Mouse (Mus musculus): ENCODE data around the gene Hist1h2ad. TPM values are rescaled to one million over a fixed set of nuclear protein-coding genes. Genes with fewer than 3 reads are reported as not detected.
"Not testable (repeated sequence)": the region's sequence is repeated elsewhere in the genome, so short reads cannot be mapped to it uniquely, and the experiment has no call there.

The Hist1h2ad gene
- polyA plus RNA-seq, 1 experiment from 2014 or later: 1.3 TPM

- Histone ChIP-seq H3K4me3 (ENCODE audit: low read depth, low read length) (no peak overlapping the region), H3K4me1 (replicated peaks; ENCODE audit: control insufficient read depth, insufficient read depth, low read length) (0 out of 2 replicates have a peak, but pooled peaks cover 10% of the 10 kb centered on the region), H3K27me3 (replicated peaks; ENCODE audit: control insufficient read depth, insufficient read depth, low read length) (no peaks in the 10 kb centered on the region), H3K9me3 (ENCODE audit: control insufficient read depth) (no peaks in the 10 kb centered on the region), H3K4me2 (replicated peaks; ENCODE audit: low read depth) (no peak overlapping the region), H3K27ac (ENCODE audit: low read depth, low read length) (no peak overlapping the region), H3K9ac (ENCODE audit: low read depth, low read length) (no peak overlapping the region), H3K36me3 (ENCODE audit: control insufficient read depth, insufficient read depth) (no peaks in the 10 kb centered on the region)
- ATAC-seq: no peak
- 94% methylated on average over 7 of the region's 7 CpGs for WGBS
- no peak for TF ChIP-seq CTCF (IDR thresholded peaks at IDR 0.05; ENCODE audit: low read depth)
Observed at GRCm38 (mm10) chr13:23591206-23591605, 17.0 kb downstream of the Hist1h2ad start.

DNA sequence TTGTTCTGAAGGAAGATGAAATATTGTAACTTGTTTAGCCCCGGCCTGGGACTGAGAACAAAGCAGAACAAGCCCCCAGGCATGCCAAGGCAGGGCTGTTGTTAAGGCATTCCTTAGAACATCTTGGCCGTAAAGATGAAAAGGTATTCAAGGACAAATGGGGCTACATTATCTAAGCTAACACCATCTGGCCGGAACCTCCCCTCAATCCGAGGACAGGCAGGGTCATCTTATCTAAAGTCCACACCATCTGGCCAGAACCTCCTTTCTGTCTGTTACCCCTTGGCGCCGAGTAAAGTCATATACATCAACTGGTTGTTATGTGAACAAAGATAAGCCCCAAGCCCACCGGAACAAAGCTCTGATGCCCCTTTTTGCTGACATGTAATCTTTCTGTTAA is 17.7 kb downstream of the Hist1h2ad start:
- not testable (repeated sequence) for H3K4me3 ChIP-seq (ENCODE audit: low read depth, low read length); ATAC-seq; H3K27me3 ChIP-seq (replicated peaks; ENCODE audit: control insufficient read depth, insufficient read depth, low read length); H3K4me2 ChIP-seq (replicated peaks; ENCODE audit: low read depth); H3K27ac ChIP-seq (ENCODE audit: low read depth, low read length); H3K4me1 ChIP-seq (replicated peaks; ENCODE audit: control insufficient read depth, insufficient read depth, low read length); H3K36me3 ChIP-seq (ENCODE audit: control insufficient read depth, insufficient read depth); H3K9me3 ChIP-seq (ENCODE audit: control insufficient read depth); H3K9ac ChIP-seq (ENCODE audit: low read depth, low read length)
- 81% methylated on average over 7 of the region's 7 CpGs for WGBS

GRCm38 (mm10) chr13:23592614-23593013 is 18.4 kb downstream of the Hist1h2ad start:
- no peak for ATAC-seq
- 0 out of 2 replicates have a peak, but pooled peaks cover 10% of the 10 kb centered on the region for H3K4me1 ChIP-seq (replicated peaks; ENCODE audit: control insufficient read depth, insufficient read depth, low read length)
- H3K27me3 ChIP-seq (replicated peaks; ENCODE audit: control insufficient read depth, insufficient read depth, low read length): no peaks in the 10 kb centered on the region

DNA sequence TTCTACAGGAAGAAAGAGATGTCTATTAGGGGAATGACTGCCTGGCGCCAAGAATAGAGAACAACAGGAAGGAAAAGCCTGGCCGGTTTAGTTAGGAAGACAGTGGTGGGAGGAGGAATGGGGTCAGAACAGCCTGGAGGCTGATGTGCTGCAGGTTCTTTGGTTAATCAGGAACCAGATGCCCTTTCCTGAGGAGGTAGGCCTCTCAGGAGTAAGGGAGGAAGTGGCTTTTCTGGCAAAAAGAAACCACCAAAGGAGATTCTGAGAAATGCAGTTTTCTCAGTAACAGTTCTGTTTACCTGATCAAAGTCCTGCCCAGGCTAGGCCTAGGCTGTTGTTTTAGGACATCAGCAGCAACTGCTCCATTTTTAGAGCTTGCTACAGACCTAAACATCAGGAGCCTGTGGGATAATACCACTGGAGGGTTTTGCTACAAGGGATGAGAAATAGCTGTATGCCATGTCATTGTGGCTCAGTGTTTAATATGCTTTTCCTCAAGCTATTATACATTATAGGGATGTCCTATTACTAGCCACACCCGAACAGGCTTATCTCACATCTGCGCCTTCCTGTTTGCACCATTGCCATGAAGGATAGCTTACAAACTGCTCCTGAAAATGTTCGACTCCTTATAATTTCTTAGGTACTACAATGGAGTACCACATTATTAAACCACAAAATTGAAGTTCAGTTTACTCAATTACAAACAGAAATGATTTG is 19.0 kb downstream of the Hist1h2ad start:
- Histone ChIP-seq H3K4me2 (replicated peaks; ENCODE audit: low read depth) (0 out of 2 replicates have a peak overlapping the region, but pooled peaks have one; percentile 10), H3K4me1 (replicated peaks; ENCODE audit: control insufficient read depth, insufficient read depth, low read length) (0 out of 2 replicates have a peak, but pooled peaks cover 10% of the 10 kb centered on the region), H3K4me3 (ENCODE audit: low read depth, low read length) (no peak overlapping the region), H3K36me3 (ENCODE audit: control insufficient read depth, insufficient read depth) (no peaks in the 10 kb centered on the region), H3K27me3 (replicated peaks; ENCODE audit: control insufficient read depth, insufficient read depth, low read length) (no peaks in the 10 kb centered on the region), H3K27ac (ENCODE audit: low read depth, low read length) (peak overlapping the region; percentile 71), H3K9me3 (ENCODE audit: control insufficient read depth) (no peaks in the 10 kb centered on the region), H3K9ac (ENCODE audit: low read depth, low read length) (no peak overlapping the region)
- 35% methylated on average over 5 of the region's 5 CpGs for WGBS
- ATAC-seq: peak; percentile 76
- no peak for TF ChIP-seq CTCF (IDR thresholded peaks at IDR 0.05; ENCODE audit: low read depth)

More at GRCm38 (mm10) chr13:23592614-23593013, 18.4 kb downstream of the Hist1h2ad start:
- Histone ChIP-seq H3K27ac (ENCODE audit: low read depth, low read length) (peak overlapping the region; percentile 71), H3K4me2 (replicated peaks; ENCODE audit: low read depth) (no peak overlapping the region), H3K36me3 (ENCODE audit: control insufficient read depth, insufficient read depth) (no peaks in the 10 kb centered on the region), H3K4me3 (ENCODE audit: low read depth, low read length) (no peak overlapping the region), H3K9ac (ENCODE audit: low read depth, low read length) (no peak overlapping the region), H3K9me3 (ENCODE audit: control insufficient read depth) (no peaks in the 10 kb centered on the region)
- no peak for TF ChIP-seq CTCF (IDR thresholded peaks at IDR 0.05; ENCODE audit: low read depth)
- 78% methylated on average over 7 of the region's 7 CpGs for WGBS

GRCm38 (mm10) chr13:23595185-23595584 is 21.0 kb downstream of the Hist1h2ad start:
- H3K4me2 ChIP-seq (replicated peaks; ENCODE audit: low read depth): no peak overlapping the region
- 43% methylated on average over 2 of the region's 2 CpGs for WGBS
- H3K9ac ChIP-seq (ENCODE audit: low read depth, low read length): 0 out of 2 replicates have a peak overlapping the region, but pooled peaks have one; percentile 7
- no peaks in the 10 kb centered on the region for H3K9me3 ChIP-seq (ENCODE audit: control insufficient read depth)
- H3K4me1 ChIP-seq (replicated peaks; ENCODE audit: control insufficient read depth, insufficient read depth, low read length): 0 out of 2 replicates have a peak, but pooled peaks cover 10% of the 10 kb centered on the region
- H3K27me3 ChIP-seq (replicated peaks; ENCODE audit: control insufficient read depth, insufficient read depth, low read length): no peaks in the 10 kb centered on the region
- H3K27ac ChIP-seq (ENCODE audit: low read depth, low read length): peak overlapping the region; percentile 62; the same call in 1 of the 2 replicates
- ATAC-seq: no peak
- no peaks in the 10 kb centered on the region for H3K36me3 ChIP-seq (ENCODE audit: control insufficient read depth, insufficient read depth)
- TF ChIP-seq CTCF (IDR thresholded peaks at IDR 0.05; ENCODE audit: low read depth): no peak
- no peak overlapping the region for H3K4me3 ChIP-seq (ENCODE audit: low read depth, low read length)

GRCm38 (mm10) chr13:23595622-23596372 is 21.6 kb downstream of the Hist1h2ad start:
- Histone ChIP-seq H3K4me3 (ENCODE audit: low read depth, low read length) (no peak overlapping the region), H3K4me1 (replicated peaks; ENCODE audit: control insufficient read depth, insufficient read depth, low read length) (0 out of 2 replicates have a peak, but pooled peaks cover 10% of the 10 kb centered on the region), H3K36me3 (ENCODE audit: control insufficient read depth, insufficient read depth) (no peaks in the 10 kb centered on the region), H3K9me3 (ENCODE audit: control insufficient read depth) (no peaks in the 10 kb centered on the region), H3K27ac (ENCODE audit: low read depth, low read length) (peak overlapping the region; percentile 62), H3K9ac (ENCODE audit: low read depth, low read length) (0 out of 2 replicates have a peak overlapping the region, but pooled peaks have one; percentile 7), H3K27me3 (replicated peaks; ENCODE audit: control insufficient read depth, insufficient read depth, low read length) (no peaks in the 10 kb centered on the region), H3K4me2 (replicated peaks; ENCODE audit: low read depth) (no peak overlapping the region)
- peak; percentile 83 for ATAC-seq
- no peak for TF ChIP-seq CTCF (IDR thresholded peaks at IDR 0.05; ENCODE audit: low read depth)
- 50% methylated on average over 7 of the region's 7 CpGs for WGBS

All from intestine, postnatal 0 days (tissue).